Mouse (Mus musculus) cerebellum, adult 11-12 months (tissue): ENCODE results near the gene Krtap3-3.
"Not testable (repeated sequence)": the region's sequence is repeated elsewhere in the genome, so short reads cannot be mapped to it uniquely, and the experiment has no call there.

Experiments
- DNase-seq: peaks from one replicate; pipeline ENCODE4 v3.0.0; 2022

The Krtap3-3 gene

DNA sequence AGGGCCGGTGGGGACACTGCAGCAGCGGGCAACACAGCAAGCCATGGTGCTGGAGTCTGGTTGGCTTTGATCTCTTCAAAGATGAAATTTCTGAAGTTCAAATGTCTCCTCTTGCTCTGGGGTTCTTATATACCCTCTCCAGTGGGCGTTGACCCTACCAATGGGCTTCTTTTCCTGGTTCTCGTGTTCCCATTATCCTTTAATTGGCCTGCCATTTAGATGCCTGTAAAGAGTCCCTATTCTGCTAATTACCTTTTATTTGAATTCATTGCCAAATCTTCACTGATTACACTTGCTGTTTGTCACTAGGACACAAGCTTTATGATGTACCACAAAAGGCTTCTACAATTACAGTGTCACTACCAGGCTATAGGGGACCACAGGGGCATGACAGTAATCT lies at the start of gene Krtap3-3:
Gene Krtap3-3 (minus strand): TSS at position 101 of the 400 bp plus-strand sequence.
- DNase-seq, result no peak

DNA sequence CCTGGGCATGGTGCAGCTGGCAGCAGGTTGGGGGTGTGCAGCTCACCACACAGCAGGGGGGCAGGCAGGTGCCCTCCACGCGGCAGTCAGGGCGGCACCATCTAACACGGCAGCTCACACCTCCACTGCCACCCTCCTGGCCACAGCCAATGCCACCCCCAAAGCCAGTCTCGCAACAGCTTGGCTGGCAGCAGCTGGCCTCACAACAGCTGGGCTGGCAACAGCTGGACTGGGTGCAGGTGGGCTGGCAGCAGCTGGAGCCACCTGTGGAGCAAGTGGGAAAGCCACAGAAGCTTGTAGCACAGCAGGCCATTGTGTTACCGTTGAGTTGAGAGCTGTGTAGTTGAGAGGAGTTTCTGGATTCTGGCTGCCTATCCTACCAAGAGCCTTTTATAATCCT lies 47.1 kb upstream of the Krtap3-3 start, which contains the start of gene Krtap9-3:
Gene Krtap9-3 (minus strand): TSS at position 364 of the 400 bp plus-strand sequence.
- DNase-seq, result not testable (repeated sequence)

DNA sequence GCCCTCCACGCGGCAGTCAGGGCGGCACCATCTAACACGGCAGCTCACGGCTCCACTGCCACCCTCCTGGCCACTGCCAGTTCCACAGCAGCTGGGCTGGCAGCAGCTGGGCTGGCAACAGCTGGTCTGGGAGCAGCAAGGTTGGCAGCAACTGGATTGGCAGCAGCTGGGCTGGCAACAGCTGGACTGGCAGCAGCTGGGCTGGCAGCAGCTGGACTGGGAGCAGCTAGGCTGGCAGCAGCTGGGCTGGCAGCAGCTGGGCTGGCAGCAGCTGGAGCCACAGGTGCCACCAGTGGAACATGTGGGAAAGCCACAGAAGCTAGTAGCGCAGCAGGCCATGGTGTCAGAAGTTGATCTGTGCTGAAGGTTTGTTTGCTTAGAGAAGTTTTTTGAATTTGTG lies 40.3 kb upstream of the Krtap3-3 start, which contains the start of gene Krtap1-3:
Gene Krtap1-3 (minus strand): TSS at position 359 of the 400 bp plus-strand sequence.
- no peak for DNase-seq

DNA sequence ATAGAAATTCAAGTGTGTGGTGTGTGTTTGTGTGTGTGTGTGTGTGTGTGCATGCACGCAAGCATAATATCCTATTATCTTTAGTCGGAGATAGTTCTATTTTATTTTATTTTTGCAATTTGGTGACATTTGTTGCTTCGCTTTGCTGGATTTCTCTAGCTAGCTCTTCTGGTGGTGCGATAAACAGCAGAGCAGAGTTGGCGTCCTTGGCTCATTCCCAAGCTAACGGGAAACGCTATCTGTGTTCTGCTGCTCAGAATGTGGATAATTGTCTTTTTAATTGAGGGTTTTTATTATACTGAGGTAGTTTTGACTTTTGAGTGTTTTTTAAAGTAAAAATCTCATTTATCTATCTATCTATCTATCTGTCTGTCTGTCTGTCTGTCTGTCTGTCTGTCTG lies 34.4 kb upstream of the Krtap3-3 start:
- no peak for DNase-seq

DNA sequence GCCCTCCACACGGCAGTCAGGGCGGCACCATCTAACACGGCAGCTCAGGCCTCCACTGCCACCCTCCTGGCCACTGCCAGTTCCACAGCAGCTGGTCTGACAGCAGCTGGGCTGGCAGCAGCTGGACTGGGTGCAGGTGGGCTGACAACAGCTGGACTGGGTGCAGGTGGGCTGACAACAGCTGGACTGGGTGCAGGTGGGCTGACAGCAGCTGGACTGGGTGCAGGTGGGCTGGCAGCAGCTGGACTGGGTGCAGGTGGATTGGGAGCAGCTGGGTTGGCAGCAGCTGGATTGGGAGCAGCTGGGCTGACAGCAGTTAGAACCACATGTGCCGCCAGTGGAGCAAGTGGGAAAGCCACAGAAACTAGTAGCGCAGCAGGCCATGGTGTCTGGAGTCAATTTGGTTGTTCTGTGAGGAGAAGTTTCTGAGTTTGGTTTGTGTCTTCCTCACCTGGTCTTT lies 32.6 kb upstream of the Krtap3-3 start, which contains the start of gene Krtap1-4:
Gene Krtap1-4 (minus strand): TSS at position 410 of the 460 bp plus-strand sequence.
- DNase-seq, result no peak

DNA sequence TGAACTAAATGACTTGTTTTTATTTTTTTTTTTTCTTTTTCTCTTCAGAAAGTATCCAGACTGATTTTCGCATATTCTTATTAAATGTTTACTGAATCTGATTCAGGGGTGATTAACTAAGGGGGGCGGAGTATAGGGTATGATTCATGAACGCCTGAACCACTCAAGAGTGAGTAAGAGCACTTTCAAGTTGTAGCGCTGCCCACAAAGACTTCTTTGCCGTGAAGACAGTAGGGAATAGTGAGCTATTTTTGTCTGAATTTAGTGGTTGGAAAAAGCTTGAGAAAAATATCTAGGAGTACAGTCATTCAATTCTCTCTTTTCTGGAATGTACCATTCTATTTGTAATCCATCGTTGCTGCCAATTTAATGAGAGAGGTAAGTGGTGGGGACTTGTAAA lies 30.9 kb upstream of the Krtap3-3 start:
- DNase-seq, result no peak

DNA sequence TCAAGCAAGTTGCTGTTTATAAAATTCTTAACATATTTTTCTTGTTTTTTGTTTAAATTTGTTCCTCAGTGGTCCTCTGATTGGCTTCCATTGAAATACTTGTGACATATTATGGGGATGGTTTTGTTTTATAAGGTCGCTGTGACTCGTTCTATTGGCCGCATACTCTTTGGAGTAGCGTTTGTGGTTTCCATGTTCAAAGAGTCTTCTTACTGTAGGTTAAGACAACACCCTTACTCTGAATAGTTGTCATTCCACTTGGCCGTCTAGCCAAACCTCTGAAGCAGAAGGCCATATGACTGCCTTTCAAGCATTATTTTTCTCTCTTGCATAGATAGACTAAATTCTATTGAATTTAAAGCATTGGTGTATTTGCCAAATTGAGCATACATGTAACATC lies 30.4 kb upstream of the Krtap3-3 start:
- DNase-seq, result no peak

DNA sequence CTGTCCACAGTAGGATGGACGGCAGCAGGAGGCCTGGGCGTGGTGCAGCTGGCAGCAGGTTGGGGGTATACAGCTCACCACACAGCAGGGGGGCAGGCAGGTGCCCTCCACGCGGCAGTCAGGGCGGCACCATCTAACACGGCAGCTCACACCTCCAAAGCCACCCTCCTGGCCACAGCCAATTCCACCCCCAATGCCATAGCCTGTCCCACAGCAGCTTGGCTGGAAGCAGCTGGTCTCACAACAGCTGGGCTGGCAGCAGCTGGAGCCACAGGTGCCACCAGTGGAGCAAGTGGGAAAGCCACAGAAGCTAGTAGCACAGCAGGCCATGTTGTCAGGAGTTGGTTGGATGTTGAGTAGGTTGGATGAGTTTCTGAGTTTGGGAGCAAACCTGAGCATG lies 30.0 kb upstream of the Krtap3-3 start, which contains the start of gene Krtap1-5:
Gene Krtap1-5 (minus strand): TSS at position 381 of the 400 bp plus-strand sequence.
- DNase-seq, result no peak

DNA sequence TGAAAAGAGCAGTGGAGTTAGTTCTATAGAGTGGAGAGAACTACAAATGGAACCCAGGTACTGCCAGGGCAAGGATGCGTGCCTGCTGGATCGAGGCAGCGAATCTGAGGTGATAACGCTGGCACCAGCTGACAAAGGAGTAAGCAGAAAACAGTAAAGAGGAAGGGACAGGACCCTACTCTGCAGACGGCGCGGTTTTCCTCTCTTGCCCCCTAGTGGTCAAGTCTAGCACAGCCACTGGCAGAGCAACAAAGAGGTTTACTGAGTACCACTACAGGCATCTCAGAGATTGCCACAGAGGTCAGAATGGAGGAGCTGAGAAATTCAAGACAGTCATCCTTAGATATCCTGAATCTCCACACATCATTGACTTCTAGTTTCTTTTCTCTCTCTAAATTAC lies 23.4 kb upstream of the Krtap3-3 start:
- peak; percentile 18 for DNase-seq

DNA sequence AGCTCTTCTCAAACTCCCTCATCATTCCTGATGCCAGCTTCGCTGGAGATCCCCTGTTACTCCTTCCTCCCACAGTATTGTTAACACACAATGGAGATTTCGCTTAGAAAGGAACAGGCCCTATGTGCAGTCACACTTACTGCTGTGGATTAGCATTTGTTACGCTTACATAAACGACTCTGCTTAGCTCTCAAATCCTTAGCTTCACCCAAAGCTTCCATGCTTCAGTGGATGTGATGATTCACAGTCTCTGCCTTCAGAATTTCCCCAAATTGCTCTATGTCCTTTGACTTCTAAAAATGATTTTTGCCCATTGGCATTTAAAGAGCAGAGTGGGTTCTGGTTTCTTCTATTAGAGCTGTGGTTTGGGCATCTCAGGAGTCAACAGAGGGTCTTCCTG lies 22.5 kb upstream of the Krtap3-3 start:
- no peak for DNase-seq

DNA sequence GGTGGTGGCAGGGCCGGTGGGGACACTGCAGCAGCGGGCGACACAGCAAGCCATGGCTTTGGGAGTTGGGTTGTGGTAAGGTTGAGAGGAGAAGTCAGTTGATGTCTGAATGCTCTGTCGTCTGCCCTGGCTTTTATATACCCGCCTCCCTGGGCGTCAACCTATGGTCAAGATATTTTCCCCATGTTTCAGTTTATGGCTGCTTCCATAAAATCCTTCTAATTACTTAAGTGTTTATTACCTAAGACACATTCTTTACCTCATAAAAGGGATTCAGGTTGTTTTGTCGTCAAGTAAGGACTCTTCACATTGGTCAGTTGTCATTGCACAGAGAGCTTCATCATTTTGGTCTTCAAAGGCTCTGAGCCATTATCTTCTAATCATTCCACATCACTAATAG lies 15.9 kb upstream of the Krtap3-3 start, which contains the start of gene Krtap3-1:
Gene Krtap3-1 (minus strand): TSS at position 101 of the 400 bp plus-strand sequence.
- DNase-seq, result no peak

DNA sequence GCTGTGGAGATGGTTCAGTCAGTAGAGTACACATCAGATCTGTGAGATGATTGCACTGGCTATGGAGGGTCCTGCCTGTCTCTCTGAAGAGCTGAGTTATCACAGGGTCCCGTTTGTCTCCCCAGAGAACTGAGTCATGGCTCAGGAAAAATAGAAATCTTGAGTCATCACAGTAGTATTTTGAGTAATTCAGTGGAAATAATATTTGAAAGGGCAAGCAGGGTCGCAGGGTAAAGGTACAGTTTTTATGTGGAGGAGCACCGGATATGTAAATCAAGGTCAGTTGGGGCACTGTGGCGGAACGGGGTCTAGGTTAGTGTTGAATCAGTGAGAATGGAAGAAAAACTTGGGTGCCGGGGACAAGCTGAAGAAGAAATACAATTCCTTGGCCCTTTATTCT lies 11.9 kb upstream of the Krtap3-3 start:
- no peak for DNase-seq

DNA sequence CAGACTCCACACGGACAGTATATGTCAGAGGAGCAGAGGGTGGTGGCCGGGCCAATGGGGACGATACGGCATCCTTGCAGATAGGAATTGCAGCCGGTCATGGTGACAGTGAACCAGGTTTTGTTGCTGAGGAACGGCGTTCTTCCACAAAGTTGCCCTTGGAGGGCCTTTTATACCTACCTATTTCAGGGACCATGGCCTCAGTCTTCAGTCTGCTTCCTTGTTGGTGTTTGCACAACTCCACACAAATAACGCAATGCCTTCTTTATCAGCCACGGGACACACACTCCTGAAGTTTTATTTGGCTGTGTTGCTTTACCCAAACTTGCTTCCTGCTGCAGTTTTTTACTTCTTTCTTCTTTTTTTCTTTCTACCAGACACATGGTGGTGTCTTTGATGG lies 8.7 kb upstream of the Krtap3-3 start, which contains the start of gene Gm11939:
Gene Gm11939 (minus strand): TSS at position 101 of the 400 bp plus-strand sequence.
- no peak for DNase-seq

DNA sequence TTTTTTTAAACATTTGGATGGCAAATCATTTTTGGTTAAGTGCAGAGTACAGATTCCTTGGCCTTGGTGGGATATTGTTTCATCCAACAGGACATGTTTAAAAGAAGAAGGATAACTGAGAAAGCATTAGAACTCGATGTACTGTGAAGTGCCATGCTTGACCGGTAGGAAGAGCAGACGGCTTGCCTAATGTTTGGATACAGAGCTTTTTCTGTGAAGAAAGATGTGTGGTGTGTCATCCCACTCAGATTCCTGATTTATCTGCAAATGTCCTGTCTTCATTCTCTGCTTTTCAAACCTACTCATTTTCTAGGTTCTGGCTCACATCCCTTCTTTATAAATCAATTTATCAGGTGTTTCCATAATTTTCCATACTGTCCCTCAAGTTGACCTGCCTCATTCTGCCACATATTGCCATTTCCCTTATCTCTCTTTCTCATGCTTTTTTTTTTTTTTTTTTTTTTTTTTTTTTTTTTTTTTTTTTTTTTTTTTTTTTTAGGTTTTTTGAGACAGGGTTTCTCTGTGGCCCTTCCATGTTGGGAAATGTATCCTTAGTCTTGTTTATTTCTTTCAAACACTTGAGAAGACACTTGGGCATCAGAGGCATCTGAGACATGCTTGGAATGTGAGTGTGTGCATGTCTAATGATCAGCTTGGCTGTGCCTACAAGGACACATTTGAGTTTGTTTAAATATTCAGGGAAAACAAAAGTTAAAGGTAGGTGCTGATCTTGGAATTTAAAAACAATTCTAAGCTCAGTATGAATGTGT lies 7.5 kb upstream of the Krtap3-3 start:
- DNase-seq, result no peak

DNA sequence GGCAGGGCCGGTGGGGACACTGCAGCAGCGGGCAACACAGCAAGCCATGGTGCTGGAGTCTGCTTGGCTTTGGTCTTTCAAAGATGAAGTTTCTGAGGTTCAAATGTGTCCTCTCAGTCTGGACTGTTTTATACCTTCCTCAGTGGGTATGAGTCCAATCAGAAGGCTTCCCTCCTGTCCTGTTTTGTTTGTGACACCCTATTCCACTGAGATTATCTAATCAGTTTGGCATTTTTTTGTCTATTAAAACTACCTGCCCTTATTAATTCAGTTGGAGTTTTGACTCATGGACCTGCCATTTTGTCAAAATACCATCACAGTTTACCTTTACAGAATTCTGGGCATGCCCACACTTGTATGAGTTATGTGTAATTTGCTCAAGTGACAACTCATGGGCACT lies 6.1 kb upstream of the Krtap3-3 start, which contains the start of gene Krtap3-2:
Gene Krtap3-2 (minus strand): TSS at position 101 of the 400 bp plus-strand sequence.
- no peak for DNase-seq

DNA sequence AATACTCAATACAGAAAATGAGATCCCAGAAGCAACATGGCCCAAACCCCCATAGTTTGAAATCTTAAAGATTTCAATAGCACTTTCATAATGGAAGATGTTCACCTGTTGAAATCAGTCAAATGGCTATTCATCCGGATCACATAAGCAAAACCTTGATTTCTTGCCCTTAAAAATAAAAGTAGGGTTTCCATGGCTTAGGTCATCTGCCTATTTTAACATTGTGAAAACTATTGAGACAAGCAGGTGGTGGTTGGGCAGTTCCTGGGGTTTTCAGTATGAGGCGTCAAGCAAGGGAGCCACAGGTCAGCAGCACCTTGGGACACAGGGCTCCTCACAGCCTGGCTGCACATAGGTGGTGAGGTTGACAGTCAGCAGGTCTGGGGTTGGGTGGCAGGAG lies 5.5 kb upstream of the Krtap3-3 start:
- DNase-seq, result no peak

DNA sequence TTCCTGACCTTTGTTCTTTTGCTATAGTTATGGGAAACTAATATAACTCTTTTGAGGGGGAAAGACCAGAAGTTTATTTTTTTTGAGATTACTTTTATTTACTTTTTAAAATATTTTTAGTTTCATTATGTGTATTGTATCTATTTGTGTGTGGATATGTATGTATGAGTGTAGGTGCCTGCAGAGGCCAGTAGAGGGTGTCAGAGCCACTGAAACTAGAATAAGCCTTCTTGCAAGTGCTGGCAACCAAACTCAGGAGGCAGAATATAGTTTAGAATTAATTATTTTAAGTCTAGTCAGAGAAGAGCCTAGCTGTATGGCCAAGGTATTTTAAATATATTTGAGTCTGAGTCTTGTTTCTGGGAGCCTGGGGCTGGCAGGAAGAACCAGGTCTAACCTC lies 2.8 kb downstream of the Krtap3-3 start:
- no peak for DNase-seq

DNA sequence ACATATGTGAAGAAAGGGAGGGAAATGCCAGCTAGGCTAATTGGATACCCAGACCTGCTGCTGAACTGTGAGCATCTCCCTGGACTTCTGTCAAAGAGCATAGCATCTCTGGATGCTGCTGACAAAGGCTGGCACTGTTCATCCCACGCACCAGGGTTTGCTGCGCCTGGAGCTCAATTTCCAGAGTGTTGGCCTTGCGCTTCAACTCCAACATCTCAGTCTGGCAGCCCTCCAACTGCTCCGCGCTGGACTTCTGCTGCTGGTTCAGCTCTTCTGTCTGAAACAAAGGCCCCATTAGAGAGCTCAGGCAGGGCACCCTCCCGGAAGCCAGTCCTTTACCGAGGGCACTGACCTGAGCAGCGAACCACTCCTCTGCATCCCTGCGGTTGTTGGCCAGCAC lies 10.9 kb downstream of the Krtap3-3 start:
- peak; percentile 28 for DNase-seq

DNA sequence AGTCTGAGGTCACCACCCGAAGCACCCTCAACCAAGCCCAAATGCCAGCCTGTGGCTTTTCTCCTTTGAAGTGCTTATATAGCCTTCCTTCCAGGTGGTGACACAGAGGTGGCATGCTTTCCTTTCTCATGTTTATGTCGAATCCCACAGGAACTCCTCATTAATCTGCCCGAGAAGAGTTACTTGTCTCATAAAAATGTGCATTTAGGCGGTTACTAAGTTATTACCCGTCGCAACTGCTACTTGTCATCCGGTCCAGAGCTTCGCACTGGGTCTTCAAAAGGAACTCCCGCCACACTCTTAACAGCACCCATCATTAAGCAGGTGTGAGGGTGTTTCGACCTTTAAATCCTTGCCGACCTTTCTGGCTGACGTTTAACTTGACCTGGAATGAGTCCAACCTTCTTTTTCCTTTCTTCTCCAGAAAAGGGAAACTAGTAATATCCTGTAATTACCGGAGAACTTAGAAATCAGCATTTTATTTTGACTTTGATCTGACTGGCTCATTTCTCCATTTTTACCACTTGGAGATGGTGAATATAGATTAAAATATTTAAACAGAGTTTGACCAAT lies 29.3 kb downstream of the Krtap3-3 start, which contains the start of gene Krt39:
Gene Krt39 (minus strand): TSS at position 51 of the 573 bp plus-strand sequence.
- DNase-seq, result no peak

DNA sequence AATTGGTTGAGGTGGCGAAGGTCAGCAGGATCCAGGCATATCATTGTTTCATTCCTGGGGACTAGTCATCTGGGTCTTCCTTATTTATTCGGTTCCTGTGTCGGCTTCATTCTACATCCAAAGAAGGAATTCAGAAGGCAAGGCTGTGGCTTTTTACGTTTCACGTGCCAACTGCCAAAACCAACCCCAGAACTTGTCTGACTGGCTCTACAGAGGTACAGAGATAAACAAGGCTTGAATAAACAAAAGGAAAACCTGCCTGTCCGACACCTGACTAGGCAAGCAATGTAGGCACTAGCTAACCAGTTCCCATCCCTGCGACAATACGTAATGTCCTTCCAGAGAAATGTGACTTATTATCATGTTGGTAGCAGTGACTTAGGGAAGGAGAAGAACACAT lies 36.6 kb downstream of the Krtap3-3 start:
- no peak for DNase-seq
